Mouse (Mus musculus): ENCODE measurements around the gene Olfr26.
"Not testable (repeated sequence)": the region's sequence is repeated elsewhere in the genome, so short reads cannot be mapped to it uniquely, and the experiment has no call there.

Gene Olfr26

DNA sequence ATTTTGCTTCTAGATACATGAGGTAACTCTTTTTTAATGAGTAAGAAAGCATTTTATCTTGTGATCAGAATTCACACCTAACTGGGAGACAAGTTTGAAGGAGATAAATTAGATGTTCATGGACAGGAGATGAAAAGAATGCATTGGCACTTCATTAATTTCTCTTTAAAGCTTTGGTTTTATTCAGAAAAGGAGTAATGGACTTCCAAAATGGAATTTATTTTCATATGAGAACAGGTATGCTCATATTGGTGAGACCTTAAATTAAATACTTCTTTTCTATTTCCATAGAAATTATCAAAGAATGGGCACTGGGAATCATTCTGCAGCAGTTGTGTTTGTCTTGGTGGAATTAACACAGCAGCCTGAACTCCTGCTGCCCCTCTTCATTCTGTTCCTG lies at the start of gene Olfr26:
Olfr26 (plus strand) TSS at position 301 of the 400 bp plus-strand sequence.
- in situ Hi-C loops (cut with MboI; ENCODE audit: unreplicated experiment in 2 of 2), result no loop called here

DNA sequence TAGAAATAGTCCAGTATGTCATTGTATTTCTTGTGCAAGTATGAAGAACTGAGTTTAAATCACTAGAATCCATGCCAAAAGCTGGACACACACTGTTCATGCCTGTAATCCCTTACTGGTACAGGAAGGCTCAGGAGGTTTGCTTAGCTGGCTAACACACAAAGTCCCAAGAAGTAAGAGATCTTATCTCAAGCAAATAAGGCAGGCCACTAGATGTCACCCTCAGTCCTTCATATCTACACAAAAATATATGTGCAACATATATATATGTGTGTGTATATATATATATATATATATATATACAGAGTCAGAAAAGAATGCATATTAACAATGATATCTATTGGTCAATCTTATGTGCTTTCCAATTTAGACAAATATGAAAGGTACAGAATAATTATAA lies 49.2 kb upstream of the Olfr26 start:
- in situ Hi-C loops (cut with MboI; ENCODE audit: unreplicated experiment in 2 of 2), result no loop called here

DNA sequence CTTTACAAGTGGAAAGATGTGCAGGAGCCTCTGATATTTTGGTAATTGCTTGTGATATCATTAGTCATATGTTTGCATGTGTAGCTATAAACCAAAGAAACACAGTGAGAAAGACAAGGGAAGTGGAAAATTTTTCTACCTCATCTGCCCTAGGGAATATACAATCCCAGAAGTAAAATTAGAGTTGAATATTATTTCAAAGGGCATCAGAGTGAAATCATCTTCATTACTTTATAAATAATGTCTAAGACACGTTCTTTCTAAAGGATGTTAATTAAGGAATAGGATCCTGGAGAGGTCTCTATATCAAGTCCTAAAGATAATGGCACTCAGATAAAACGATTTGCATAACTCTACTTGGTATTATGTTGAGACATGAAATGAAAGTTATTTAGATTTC lies 40.5 kb upstream of the Olfr26 start, which contains the start of gene Olfr922:
Olfr922 (plus strand) TSS at position 301 of the 400 bp plus-strand sequence.
- in situ Hi-C loops (cut with MboI; ENCODE audit: unreplicated experiment in 2 of 2), result no loop called here

DNA sequence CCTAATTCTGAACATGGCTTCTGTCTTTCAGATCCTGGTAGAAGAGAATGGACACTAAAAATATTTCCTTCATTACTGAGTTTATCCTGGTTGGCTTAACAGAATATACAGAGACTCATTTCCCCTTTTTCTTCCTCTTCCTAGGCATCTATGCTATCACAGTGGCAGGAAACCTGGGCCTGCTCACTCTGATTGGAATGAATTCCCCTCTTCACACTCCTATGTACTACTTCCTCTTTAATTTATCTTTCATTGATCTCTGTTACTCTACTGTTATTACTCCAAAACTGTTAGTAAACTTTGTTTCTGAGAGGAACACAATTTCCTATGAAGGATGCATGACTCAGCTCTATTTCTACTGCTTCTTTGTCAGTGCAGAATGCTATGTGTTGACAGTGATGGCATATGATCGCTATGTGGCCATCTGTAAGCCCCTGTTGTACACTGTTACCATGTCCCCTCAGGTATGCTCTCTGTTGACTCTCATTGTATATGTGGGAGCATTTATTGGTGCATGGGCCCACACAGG lies 39.3 kb upstream of the Olfr26 start:
- in situ Hi-C loops (cut with MboI; ENCODE audit: unreplicated experiment in 2 of 2), result no loop called here

DNA sequence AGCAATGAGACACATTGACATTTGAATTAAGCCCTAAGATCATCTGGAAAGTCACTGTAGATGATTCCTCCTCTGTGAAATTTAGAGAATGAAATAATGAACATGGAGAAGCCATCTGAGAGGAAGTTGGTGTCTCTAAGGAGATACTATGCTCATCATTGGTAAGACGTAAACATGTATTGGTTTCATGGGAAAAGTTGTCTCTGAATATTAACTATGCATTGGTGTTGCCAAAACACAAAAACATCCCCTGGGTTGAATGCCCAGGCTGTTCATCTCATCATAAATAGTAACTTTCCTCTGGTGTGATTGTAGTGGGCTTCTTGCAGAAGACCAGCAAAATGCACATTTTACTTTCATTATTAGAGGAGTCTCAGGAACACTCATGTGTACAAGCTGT lies 28.6 kb upstream of the Olfr26 start, which contains the start of gene Olfr923:
Olfr923 (plus strand) TSS at position 301 of the 400 bp plus-strand sequence.
- in situ Hi-C loops (cut with MboI; ENCODE audit: unreplicated experiment in 2 of 2), result no loop called here

DNA sequence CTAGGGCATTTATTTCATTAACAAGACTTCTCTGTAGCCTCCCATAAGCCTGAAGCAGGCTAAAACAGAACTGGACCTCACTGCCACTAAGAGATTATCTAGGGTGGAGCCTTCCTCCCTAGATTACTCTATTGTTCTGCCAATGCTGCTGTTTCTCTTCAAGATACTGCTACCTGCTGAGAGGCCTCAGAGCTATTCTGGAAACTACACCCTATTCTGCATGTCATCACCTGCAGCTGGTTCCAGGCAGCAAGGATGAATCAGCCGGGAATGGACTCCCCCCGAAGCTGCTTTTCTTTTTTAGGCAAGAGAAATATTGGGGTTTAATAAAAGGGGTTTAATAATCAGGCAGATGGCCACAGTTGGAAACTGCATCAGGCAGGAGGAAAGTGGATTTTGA lies 21.8 kb upstream of the Olfr26 start:
- in situ Hi-C loops (cut with MboI; ENCODE audit: unreplicated experiment in 2 of 2), result no loop called here

DNA sequence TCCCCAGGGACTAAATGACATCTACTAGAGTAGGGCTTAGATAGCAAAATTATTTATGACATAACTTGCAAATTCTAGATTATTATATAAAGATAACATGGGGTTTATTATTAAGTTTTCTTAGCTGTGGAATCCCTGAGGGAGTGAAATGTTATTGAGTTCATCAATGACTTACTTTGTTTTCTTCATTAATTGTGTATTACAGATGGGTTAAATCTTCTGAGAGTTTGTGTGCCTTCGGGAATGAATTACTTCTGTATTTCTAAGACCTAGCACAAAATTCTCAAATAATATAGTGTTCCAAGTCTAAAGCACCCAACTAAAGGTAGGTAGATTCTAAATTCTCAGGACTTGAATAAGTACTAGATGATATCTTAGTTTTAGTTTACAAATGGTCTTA lies 10.7 kb upstream of the Olfr26 start, which contains the start of gene Olfr924:
Olfr924 (plus strand) TSS at position 301 of the 400 bp plus-strand sequence.
- in situ Hi-C loops (cut with MboI; ENCODE audit: unreplicated experiment in 2 of 2), result no loop called here

DNA sequence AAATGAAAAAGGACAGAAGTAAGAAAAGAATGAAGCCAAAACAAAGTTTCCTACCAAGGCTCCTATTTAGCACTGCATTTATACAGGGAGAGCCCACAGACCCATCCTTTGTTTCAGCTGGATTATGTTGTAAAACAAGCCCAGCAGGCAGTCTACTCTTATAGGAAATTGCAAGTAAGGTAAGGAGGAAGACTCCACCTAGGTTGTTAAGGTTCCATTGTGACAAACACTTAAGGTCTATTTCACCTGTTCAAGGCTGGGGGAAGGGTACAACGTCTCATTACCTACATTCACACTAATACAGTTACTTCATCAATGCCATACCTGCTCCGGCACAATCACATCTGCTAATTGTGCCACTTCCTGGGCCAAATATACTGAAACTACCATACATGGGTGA lies 20.0 kb downstream of the Olfr26 start:
- in situ Hi-C loops (cut with MboI; ENCODE audit: unreplicated experiment in 2 of 2), result not testable (repeated sequence)

DNA sequence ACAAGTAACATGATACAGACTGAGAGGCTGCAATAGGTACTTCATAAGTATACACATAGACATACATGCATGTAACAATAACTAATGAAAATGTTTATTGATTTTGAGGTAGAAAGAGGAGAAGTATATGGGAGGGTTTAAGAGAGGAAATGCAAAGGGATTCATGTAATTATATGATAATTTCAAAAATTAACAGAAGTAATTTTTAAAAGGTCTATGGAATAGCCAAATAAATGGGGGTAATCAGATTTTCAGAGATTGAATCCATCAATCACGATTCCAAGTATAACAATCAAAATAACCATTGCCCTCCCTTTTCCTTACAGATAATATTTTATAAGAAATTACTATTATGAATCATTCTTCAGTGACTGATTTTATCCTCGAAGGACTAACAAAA lies 22.0 kb downstream of the Olfr26 start, which contains the start of gene Olfr926:
Olfr926 (plus strand) TSS at position 301 of the 400 bp plus-strand sequence.
- in situ Hi-C loops (cut with MboI; ENCODE audit: unreplicated experiment in 2 of 2), result no loop called here
